In genomic region chr1:168764368-168764895, GRCm38 (mm10) we compare ENCODE assay signal across 21 mouse cellular contexts.
"Had no signal": no experiment of that assay in that cellular context is flagged by ENCODE, and none has a peak within 500 bp of the region (broad histone marks: within the 10 kb centered on the region; RNA-seq: fewer than 3 reads in every experiment).

No protein-coding gene starts in this region.

- H3K27ac ChIP-seq: kidney, postnatal 0 days; layer of hippocampus, adult 2 months; left cerebral cortex, adult 2 months; limb, embryonic 12.5 days; liver, embryonic 14.5 days; lung, embryonic 15.5 days; midbrain, embryonic 10.5 days; midbrain, embryonic 13.5 days had no signal

- H3K36me3 ChIP-seq: limb, embryonic 12.5 days; lung, embryonic 15.5 days; midbrain, embryonic 10.5 days; midbrain, embryonic 13.5 days had no signal

- H3K4me2 ChIP-seq: limb, embryonic 12.5 days; liver, embryonic 11.5 days; lung, embryonic 15.5 days; midbrain, embryonic 13.5 days had no signal

- H3K4me1 ChIP-seq: limb, embryonic 12.5 days; lung, embryonic 15.5 days; megakaryocyte, embryonic 14.5 days had no signal

- H3K9ac ChIP-seq: limb, embryonic 12.5 days; liver, embryonic 14.5 days; liver, postnatal 0 days; lung, embryonic 15.5 days; midbrain, embryonic 13.5 days had no signal

- H3K27me3 ChIP-seq: limb, embryonic 12.5 days; lung, embryonic 15.5 days; megakaryocyte, embryonic 14.5 days; midbrain, embryonic 13.5 days had no signal

- H3K9me3 ChIP-seq: limb, embryonic 12.5 days; lung, embryonic 15.5 days; megakaryocyte, embryonic 14.5 days; midbrain, embryonic 10.5 days; midbrain, embryonic 13.5 days had no signal

- H3K4me3 ChIP-seq: layer of hippocampus, adult 2 months; left cerebral cortex, adult 2 months; limb, embryonic 12.5 days; lung, embryonic 15.5 days; megakaryocyte, embryonic 14.5 days; midbrain, embryonic 10.5 days; midbrain, embryonic 13.5 days; myocyte had no signal

- DNase-seq: kidney, adult 2 months; kidney, postnatal 25 days; layer of hippocampus, adult 9-11 months; layer of hippocampus, postnatal 36 days; liver, postnatal 0 days; lung, postnatal 10 days; lung, postnatal 36 days; thymus, adult 18-20 months; thymus, postnatal 36 days had no signal

- ATAC-seq: liver, postnatal 0 days; midbrain, embryonic 13.5 days; midbrain, embryonic 16.5 days had no signal
